Mouse (Mus musculus) midbrain, embryonic 12.5 days (tissue): ENCODE results near the gene Ceacam5. TPM values are rescaled to one million over a fixed set of nuclear protein-coding genes. Genes with fewer than 3 reads are reported as not detected.

Experiments
- ATAC-seq: fragments of 200-750 bp; cut with Nextera tagmentation; 2 replicates; pipeline ENCODE4 v1.8.0; 2017; ENCODE audit warnings: low read depth, moderate TSS enrichment, moderate library complexity; ENCODE audit not compliant: low FRiP score
- H3K27ac ChIP-seq: fragments of 300-500 bp; sonication (generic); replicated peaks from 2 replicates; pipeline ENCODE4 v1.5.1; 2016; ENCODE audit warnings: mild to moderate bottlenecking
- H3K27me3 ChIP-seq: fragments of 300-500 bp; sonication (generic); 2 replicates; pipeline ENCODE4 v1.6.1; 2016; ENCODE audit warnings: mild to moderate bottlenecking
- H3K36me3 ChIP-seq: fragments of 300-500 bp; sonication (generic); 2 replicates; pipeline ENCODE4 v1.6.1; 2016
- H3K4me1 ChIP-seq: fragments of 300-500 bp; sonication (generic); 2 replicates; pipeline ENCODE4 v1.6.1; 2016
- H3K4me2 ChIP-seq: fragments of 300-500 bp; sonication (generic); replicated peaks from 2 replicates; pipeline ENCODE4 v1.6.1; 2016; ENCODE audit warnings: mild to moderate bottlenecking, moderate library complexity
- H3K4me3 ChIP-seq: fragments of 300-500 bp; sonication (generic); 2 replicates; pipeline ENCODE4 v1.5.1; 2016; ENCODE audit warnings: mild to moderate bottlenecking
- H3K9ac ChIP-seq: fragments of 300-500 bp; sonication (generic); replicated peaks from 2 replicates; pipeline ENCODE4 v1.6.1; 2016; ENCODE audit warnings: mild to moderate bottlenecking, moderate library complexity
- H3K9me3 ChIP-seq: fragments of 300-500 bp; sonication (generic); 2 replicates; pipeline ENCODE4 v1.6.1; 2016; ENCODE audit warnings: mild to moderate bottlenecking
- WGBS: fragments of 180-500 bp; shearing (Covaris S2); methylation state at CpG from one replicate; pipeline ENCODE4 v1.1.7; 2016; 5-methylcytosine and 5-hydroxymethylcytosine counted together
- polyA plus RNA-seq: library from polyadenylated mRNA; unstranded; fragments of >200 nt; fragmentation: Nextera tagmentation; extraction: Ambion mirVana; gene quantifications from 2 replicates; pipeline ENCODE4 v1.2.1, GENCODE M21; 2016

Ceacam5 gene
- polyA plus RNA-seq: not detected in 2 replicates

- Histone ChIP-seq H3K4me2 (no peak within 1 kb of the TSS), H3K27ac (no peak within 1 kb of the TSS), H3K9ac (no peak within 1 kb of the TSS), H3K9me3 (peaks cover 76% of the 10 kb centered on the region), H3K4me3 (no peak within 1 kb of the TSS), H3K4me1 (no peaks in the 10 kb centered on the region), H3K27me3 (no peaks in the 10 kb centered on the region), H3K36me3 (no peaks in the 10 kb centered on the region)
- no peak for ATAC-seq
- 62% methylated on average over 1 of the region's 1 CpGs for WGBS
These were observed at the start of gene Ceacam5 for GRCm38 (mm10) chr7:17712938-17713337. TSS of gene Ceacam5 (plus strand) at chr7:17713238.

Other genes starting within 250 kb of the Ceacam5 start
- not detected in 2 replicates for gene Ceacam14, start 99.4 kb downstream of the Ceacam5 start, polyA plus RNA-seq
- not detected in 2 replicates for gene Gm5155, start 158.5 kb downstream of the Ceacam5 start, polyA plus RNA-seq